Mouse (Mus musculus) neural tube, embryonic 12.5 days (tissue): ENCODE results near the gene Fzd4. TPM values are rescaled to one million over a fixed set of nuclear protein-coding genes. Genes with fewer than 3 reads are reported as not detected.

Source experiments
- ATAC-seq: fragments of 200-750 bp; cut with Nextera tagmentation; 2 replicates; pipeline ENCODE4 v1.8.0; 2017; ENCODE audit warnings: low read depth, mild to moderate bottlenecking, moderate TSS enrichment, moderate library complexity; ENCODE audit not compliant: low FRiP score
- H3K27ac ChIP-seq: fragments of 300-500 bp; sonication (generic); 2 replicates; pipeline ENCODE4 v1.5.1; 2016
- H3K27me3 ChIP-seq: fragments of 300-500 bp; sonication (generic); replicated peaks from 2 replicates; pipeline ENCODE4 v1.6.1; 2016; ENCODE audit warnings: mild to moderate bottlenecking
- H3K36me3 ChIP-seq: fragments of 300-500 bp; sonication (generic); 2 replicates; pipeline ENCODE4 v1.6.1; 2016; ENCODE audit warnings: mild to moderate bottlenecking
- H3K4me1 ChIP-seq: fragments of 300-500 bp; sonication (generic); 2 replicates; pipeline ENCODE4 v1.6.1; 2016
- H3K4me2 ChIP-seq: fragments of 300-500 bp; sonication (generic); replicated peaks from 2 replicates; pipeline ENCODE4 v1.6.1; 2016; ENCODE audit warnings: mild to moderate bottlenecking
- H3K4me3 ChIP-seq: fragments of 300-500 bp; sonication (generic); 2 replicates; pipeline ENCODE4 v1.5.1; 2016
- H3K9ac ChIP-seq: fragments of 300-500 bp; sonication (generic); 2 replicates; pipeline ENCODE4 v1.6.1; 2016; ENCODE audit warnings: mild to moderate bottlenecking
- H3K9me3 ChIP-seq: fragments of 300-500 bp; sonication (generic); 2 replicates; pipeline ENCODE4 v1.6.1; 2016; ENCODE audit warnings: mild to moderate bottlenecking
- WGBS: fragments of 180-500 bp; shearing (Covaris S2); methylation state at CpG from one replicate; pipeline ENCODE4 v1.1.7; 2016; 5-methylcytosine and 5-hydroxymethylcytosine counted together
- polyA plus RNA-seq: library from polyadenylated mRNA; unstranded; fragments of >200 nt; fragmentation: Nextera tagmentation; extraction: Ambion mirVana; gene quantifications from 2 replicates; pipeline ENCODE4 v1.2.1, GENCODE M21; 2016

Gene Fzd4
- polyA plus RNA-seq, 1 experiment from 2014 or later, result 2.9 TPM

- WGBS, result 86% methylated on average over 3 of the region's 3 CpGs
- Histone ChIP-seq H3K4me1 (no peaks in the 10 kb centered on the region), H3K27me3 (no peaks in the 10 kb centered on the region), H3K4me3 (no peak overlapping the region), H3K9ac (no peak overlapping the region), H3K4me2 (no peak overlapping the region), H3K9me3 (no peaks in the 10 kb centered on the region), H3K36me3 (no peaks in the 10 kb centered on the region), H3K27ac (no peak overlapping the region)
- no peak for ATAC-seq
Measured at GRCm38 (mm10) chr7:89388981-89389380, 15.2 kb upstream of the Fzd4 start.

- Histone ChIP-seq H3K36me3 (no peaks in the 10 kb centered on the region), H3K9ac (no peak overlapping the region), H3K27me3 (no peaks in the 10 kb centered on the region), H3K4me1 (no peaks in the 10 kb centered on the region), H3K9me3 (no peaks in the 10 kb centered on the region), H3K27ac (no peak overlapping the region), H3K4me3 (no peak overlapping the region), H3K4me2 (no peak overlapping the region)
- 72% methylated on average over 2 of the region's 2 CpGs for WGBS
- no peak for ATAC-seq
Measured at GRCm38 (mm10) chr7:89390660-89391059, 13.5 kb upstream of the Fzd4 start.

- H3K4me2 ChIP-seq, result no peak overlapping the region
- no peaks in the 10 kb centered on the region for H3K27me3 ChIP-seq
- H3K27ac ChIP-seq, result no peak overlapping the region
- ATAC-seq, result no peak
- H3K4me3 ChIP-seq, result no peak overlapping the region
- no peaks in the 10 kb centered on the region for H3K4me1 ChIP-seq
- H3K9me3 ChIP-seq, result no peaks in the 10 kb centered on the region
- H3K36me3 ChIP-seq, result no peaks in the 10 kb centered on the region
- WGBS, result 85% methylated on average over 3 of the region's 3 CpGs
- H3K9ac ChIP-seq, result no peak overlapping the region
Measured at GRCm38 (mm10) chr7:89391281-89391680, 12.9 kb upstream of the Fzd4 start.

GRCm38 (mm10) chr7:89391831-89392230 is 12.3 kb upstream of the Fzd4 start:
- Histone ChIP-seq H3K36me3 (no peaks in the 10 kb centered on the region), H3K9me3 (no peaks in the 10 kb centered on the region)
- WGBS, result 83% methylated on average over 4 of the region's 4 CpGs

GRCm38 (mm10) chr7:89392388-89392787 is 11.8 kb upstream of the Fzd4 start:
- Histone ChIP-seq H3K9ac (no peak overlapping the region), H3K36me3 (no peaks in the 10 kb centered on the region), H3K27ac (no peak overlapping the region), H3K4me3 (no peak overlapping the region), H3K27me3 (no peaks in the 10 kb centered on the region), H3K4me1 (no peaks in the 10 kb centered on the region), H3K4me2 (no peak overlapping the region), H3K9me3 (no peaks in the 10 kb centered on the region)
- WGBS, result 81% methylated on average over 4 of the region's 4 CpGs
- ATAC-seq, result no peak

More at GRCm38 (mm10) chr7:89391831-89392230, 12.3 kb upstream of the Fzd4 start:
- Histone ChIP-seq H3K9ac (no peak overlapping the region), H3K27me3 (no peaks in the 10 kb centered on the region), H3K4me3 (no peak overlapping the region), H3K27ac (no peak overlapping the region), H3K4me2 (no peak overlapping the region), H3K4me1 (no peaks in the 10 kb centered on the region)
- no peak for ATAC-seq

- H3K9me3 ChIP-seq, result no peaks in the 10 kb centered on the region
- H3K4me3 ChIP-seq, result no peak overlapping the region
- H3K4me2 ChIP-seq, result no peak overlapping the region
- ATAC-seq, result no peak
- no peaks in the 10 kb centered on the region for H3K27me3 ChIP-seq
- WGBS, result 88% methylated on average over 1 of the region's 1 CpGs
- H3K9ac ChIP-seq, result no peak overlapping the region
- H3K27ac ChIP-seq, result no peak overlapping the region
- no peaks in the 10 kb centered on the region for H3K36me3 ChIP-seq
- H3K4me1 ChIP-seq, result no peaks in the 10 kb centered on the region
Measured at GRCm38 (mm10) chr7:89392825-89393224, 11.3 kb upstream of the Fzd4 start.

GRCm38 (mm10) chr7:89395399-89395798 is 8.8 kb upstream of the Fzd4 start:
- no peaks in the 10 kb centered on the region for H3K27me3 ChIP-seq
- H3K9me3 ChIP-seq, result no peaks in the 10 kb centered on the region
- no peak overlapping the region for H3K4me3 ChIP-seq
- H3K36me3 ChIP-seq, result no peaks in the 10 kb centered on the region
- H3K27ac ChIP-seq, result no peak overlapping the region
- no peak overlapping the region for H3K4me2 ChIP-seq
- H3K4me1 ChIP-seq, result no peaks in the 10 kb centered on the region
- no peak overlapping the region for H3K9ac ChIP-seq
- no peak for ATAC-seq
- 78% methylated on average over 1 of the region's 1 CpGs for WGBS

- no peak for ATAC-seq
- Histone ChIP-seq H3K4me3 (no peak overlapping the region), H3K4me2 (no peak overlapping the region), H3K27me3 (no peaks in the 10 kb centered on the region), H3K9me3 (no peaks in the 10 kb centered on the region), H3K9ac (no peak overlapping the region), H3K4me1 (no peaks in the 10 kb centered on the region), H3K36me3 (no peaks in the 10 kb centered on the region), H3K27ac (no peak overlapping the region)
- WGBS, result 70% methylated on average over 8 of the region's 8 CpGs
Measured at GRCm38 (mm10) chr7:89396386-89396785, 7.8 kb upstream of the Fzd4 start.

GRCm38 (mm10) chr7:89397837-89398534 is 6.2 kb upstream of the Fzd4 start:
- Histone ChIP-seq H3K36me3 (no peaks in the 10 kb centered on the region), H3K27me3 (no peaks in the 10 kb centered on the region), H3K4me3 (no peak overlapping the region), H3K4me2 (no peak overlapping the region), H3K4me1 (no peaks in the 10 kb centered on the region), H3K9ac (no peak overlapping the region), H3K27ac (no peak overlapping the region), H3K9me3 (no peaks in the 10 kb centered on the region)
- 79% methylated on average over 3 of the region's 3 CpGs for WGBS
- ATAC-seq, result no peak

- peaks cover 4% of the 10 kb centered on the region; the same call in 1 of the 2 replicates for H3K4me1 ChIP-seq
- no peak overlapping the region for H3K4me3 ChIP-seq
- 49% methylated on average over 2 of the region's 2 CpGs for WGBS
- no peak overlapping the region for H3K4me2 ChIP-seq
- H3K36me3 ChIP-seq, result no peaks in the 10 kb centered on the region
- no peak for ATAC-seq
- no peaks in the 10 kb centered on the region; the same call in 1 of the 2 replicates for H3K27me3 ChIP-seq
- H3K27ac ChIP-seq, result no peak overlapping the region
- H3K9me3 ChIP-seq, result no peaks in the 10 kb centered on the region
- no peak overlapping the region for H3K9ac ChIP-seq
Measured at GRCm38 (mm10) chr7:89400721-89401120, 3.4 kb upstream of the Fzd4 start.

- Histone ChIP-seq H3K27me3 (peaks cover 3% of the 10 kb centered on the region; the same call in 1 of the 2 replicates), H3K36me3 (no peaks in the 10 kb centered on the region), H3K27ac (no peak overlapping the region), H3K9ac (no peak overlapping the region), H3K4me1 (peaks cover 4% of the 10 kb centered on the region; the same call in 1 of the 2 replicates), H3K4me2 (no peak overlapping the region), H3K4me3 (no peak overlapping the region), H3K9me3 (no peaks in the 10 kb centered on the region)
- 49% methylated on average over 11 of the region's 11 CpGs for WGBS
- no peak for ATAC-seq
Measured at GRCm38 (mm10) chr7:89401136-89401858, 2.9 kb upstream of the Fzd4 start.

GRCm38 (mm10) chr7:89401936-89402335 is 2.2 kb upstream of the Fzd4 start:
- no peak overlapping the region for H3K27ac ChIP-seq
- no peaks in the 10 kb centered on the region for H3K36me3 ChIP-seq
- H3K27me3 ChIP-seq, result peaks cover 3% of the 10 kb centered on the region; the same call in 1 of the 2 replicates
- H3K9ac ChIP-seq, result no peak overlapping the region
- H3K4me2 ChIP-seq, result no peak overlapping the region
- no peak for ATAC-seq
- H3K4me3 ChIP-seq, result no peak overlapping the region
- WGBS, result 80% methylated on average over 3 of the region's 3 CpGs
- H3K9me3 ChIP-seq, result no peaks in the 10 kb centered on the region
- H3K4me1 ChIP-seq, result peaks cover 4% of the 10 kb centered on the region; the same call in 1 of the 2 replicates
